Mouse (Mus musculus) forebrain, embryonic 15.5 days (tissue): ENCODE results near the gene Shisal2a. TPM values are rescaled to one million over a fixed set of nuclear protein-coding genes. Genes with fewer than 3 reads are reported as not detected.
A peak's percentile ranks its signal among the peaks of the same experiment; 100 is the strongest.

Experiments used
- ATAC-seq: fragments of 200-750 bp; cut with Nextera tagmentation; replicated peaks from 2 replicates; pipeline ENCODE4 v1.8.0; 2017; ENCODE audit warnings: mild to moderate bottlenecking, moderate TSS enrichment, moderate library complexity
- H3K27ac ChIP-seq: fragments of 300-500 bp; sonication (generic); replicated peaks from 2 replicates; pipeline ENCODE4 v1.5.1; 2015; ENCODE audit warnings: mild to moderate bottlenecking, inconsistent platforms
- H3K27me3 ChIP-seq: fragments of 300-500 bp; sonication (generic); 2 replicates; pipeline ENCODE4 v1.6.1; 2015; ENCODE audit warnings: inconsistent platforms
- H3K36me3 ChIP-seq: fragments of 300-500 bp; sonication (generic); 2 replicates; pipeline ENCODE4 v1.6.1; 2015; ENCODE audit warnings: mild to moderate bottlenecking, inconsistent platforms
- H3K4me1 ChIP-seq: fragments of 300-500 bp; sonication (generic); 2 replicates; pipeline ENCODE4 v1.6.1; 2015; ENCODE audit warnings: inconsistent platforms
- H3K4me2 ChIP-seq: fragments of 300-500 bp; sonication (generic); replicated peaks from 2 replicates; pipeline ENCODE4 v1.6.1; 2015; ENCODE audit warnings: mild to moderate bottlenecking, inconsistent platforms
- H3K4me3 ChIP-seq: fragments of 300-500 bp; sonication (generic); 2 replicates; pipeline ENCODE4 v1.5.1; 2015; ENCODE audit warnings: mild to moderate bottlenecking, inconsistent platforms
- H3K9ac ChIP-seq: fragments of 300-500 bp; sonication (generic); replicated peaks from 2 replicates; pipeline ENCODE4 v1.6.1; 2015; ENCODE audit warnings: mild to moderate bottlenecking, inconsistent platforms
- H3K9me3 ChIP-seq: fragments of 300-500 bp; sonication (generic); 2 replicates; pipeline ENCODE4 v1.6.1; 2016; ENCODE audit warnings: inconsistent platforms
- WGBS: fragments of 180-500 bp; shearing (Covaris S2); methylation state at CpG from one replicate; pipeline ENCODE4 v1.1.7; 2015; ENCODE audit warnings: mixed read lengths; 5-methylcytosine and 5-hydroxymethylcytosine counted together
- polyA plus RNA-seq: library from polyadenylated mRNA; unstranded; fragments of >200 nt; fragmentation: Nextera tagmentation; extraction: Ambion mirVana; gene quantifications from 2 replicates; pipeline ENCODE4 v1.2.1, GENCODE M21; 2015

Gene Shisal2a
- 0.79 and 1.7 TPM in 2 replicates for polyA plus RNA-seq

- Histone ChIP-seq H3K4me1 (peaks cover 11% of the 10 kb centered on the region), H3K9me3 (no peaks in the 10 kb centered on the region), H3K27me3 (peaks cover 17% of the 10 kb centered on the region; the same call in 1 of the 2 replicates), H3K36me3 (no peaks in the 10 kb centered on the region), H3K27ac (no peak within 1 kb of the TSS), H3K9ac (peak within 1 kb of the TSS; percentile 62), H3K4me3 (peak within 1 kb of the TSS; percentile 41), H3K4me2 (peak within 1 kb of the TSS; percentile 60)
- peak; percentile 42 for ATAC-seq
- WGBS, result 2% methylated on average over 55 of the region's 55 CpGs
Measured at GRCm38 (mm10) chr4:108383183-108383714, at the start of gene Shisal2a. TSS of gene Shisal2a (minus strand) at chr4:108383349.

- Histone ChIP-seq H3K9me3 (no peaks in the 10 kb centered on the region), H3K4me1 (peaks cover 14% of the 10 kb centered on the region), H3K27ac (peak overlapping the region; percentile 65; the same call in 1 of the 2 replicates), H3K4me3 (no peak overlapping the region), H3K4me2 (no peak overlapping the region), H3K36me3 (no peaks in the 10 kb centered on the region), H3K9ac (no peak overlapping the region), H3K27me3 (no peaks in the 10 kb centered on the region)
- 17% methylated on average over 2 of the region's 2 CpGs for WGBS
- no peak for ATAC-seq
Measured at GRCm38 (mm10) chr4:108431561-108431936, 48.4 kb upstream of the Shisal2a start.

DNA sequence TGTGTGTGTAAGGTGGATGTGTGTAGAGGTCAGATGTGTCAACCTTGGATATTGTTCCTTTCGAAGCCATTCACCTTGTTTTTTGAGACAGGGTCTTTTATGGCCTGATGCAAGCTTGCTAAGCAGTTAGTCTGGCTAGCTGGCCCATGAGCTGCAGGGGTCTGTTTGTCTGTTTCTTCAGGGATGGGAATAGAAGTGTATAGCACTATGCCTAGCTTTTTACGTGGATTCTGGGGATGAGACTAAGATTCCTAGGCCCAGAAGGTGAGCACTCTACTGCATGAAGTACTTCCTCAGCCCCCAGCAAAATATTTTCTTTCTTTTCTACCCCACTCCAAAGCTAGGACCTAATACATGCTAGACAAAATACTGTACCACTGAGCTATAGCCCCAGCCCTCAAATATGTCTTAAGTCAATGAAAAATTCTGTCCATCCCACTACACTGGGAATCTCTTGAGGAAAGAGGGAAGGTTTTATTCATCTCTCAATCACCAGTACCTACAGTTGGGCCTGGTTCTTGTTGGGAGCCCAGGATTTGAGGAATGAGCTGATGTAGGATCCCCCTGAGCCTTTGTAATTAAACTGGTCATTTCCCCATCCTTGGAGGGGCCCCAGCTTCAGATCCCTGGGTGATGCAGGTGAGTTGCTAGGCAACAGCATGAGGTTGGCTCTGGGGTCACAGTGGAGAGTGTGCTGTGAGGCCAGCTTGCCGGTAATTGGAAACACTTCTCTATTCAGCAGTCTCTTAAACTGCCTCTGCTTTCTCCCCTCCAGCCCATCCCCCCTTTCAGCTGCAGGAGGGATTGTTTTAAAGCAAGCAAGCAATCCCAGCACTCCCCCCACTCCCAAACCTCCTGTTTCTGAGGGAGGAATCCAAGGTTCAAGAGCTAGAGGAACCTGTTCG is 47.8 kb upstream of the Shisal2a start:
- no peak overlapping the region for H3K4me3 ChIP-seq

GRCm38 (mm10) chr4:108428341-108428721 is 45.2 kb upstream of the Shisal2a start:
- H3K27ac ChIP-seq, result no peak overlapping the region
- no peaks in the 10 kb centered on the region for H3K9me3 ChIP-seq
- 89% methylated on average over 6 of the region's 6 CpGs for WGBS
- H3K4me3 ChIP-seq, result no peak overlapping the region
- H3K4me1 ChIP-seq, result peaks cover 14% of the 10 kb centered on the region
- H3K27me3 ChIP-seq, result no peaks in the 10 kb centered on the region
- H3K9ac ChIP-seq, result no peak overlapping the region
- no peaks in the 10 kb centered on the region for H3K36me3 ChIP-seq
- no peak overlapping the region for H3K4me2 ChIP-seq
- no peak for ATAC-seq

More for the DNA sequence above, 47.8 kb upstream of the Shisal2a start:
- ATAC-seq, result peak; percentile 72
- Histone ChIP-seq H3K4me1 (peaks cover 14% of the 10 kb centered on the region), H3K27me3 (no peaks in the 10 kb centered on the region), H3K36me3 (no peaks in the 10 kb centered on the region), H3K27ac (peak overlapping the region; percentile 65), H3K9me3 (no peaks in the 10 kb centered on the region), H3K4me2 (no peak overlapping the region), H3K9ac (peak overlapping the region; percentile 15; the same call in 1 of the 2 replicates)
- WGBS, result 9% methylated on average over 4 of the region's 4 CpGs

DNA sequence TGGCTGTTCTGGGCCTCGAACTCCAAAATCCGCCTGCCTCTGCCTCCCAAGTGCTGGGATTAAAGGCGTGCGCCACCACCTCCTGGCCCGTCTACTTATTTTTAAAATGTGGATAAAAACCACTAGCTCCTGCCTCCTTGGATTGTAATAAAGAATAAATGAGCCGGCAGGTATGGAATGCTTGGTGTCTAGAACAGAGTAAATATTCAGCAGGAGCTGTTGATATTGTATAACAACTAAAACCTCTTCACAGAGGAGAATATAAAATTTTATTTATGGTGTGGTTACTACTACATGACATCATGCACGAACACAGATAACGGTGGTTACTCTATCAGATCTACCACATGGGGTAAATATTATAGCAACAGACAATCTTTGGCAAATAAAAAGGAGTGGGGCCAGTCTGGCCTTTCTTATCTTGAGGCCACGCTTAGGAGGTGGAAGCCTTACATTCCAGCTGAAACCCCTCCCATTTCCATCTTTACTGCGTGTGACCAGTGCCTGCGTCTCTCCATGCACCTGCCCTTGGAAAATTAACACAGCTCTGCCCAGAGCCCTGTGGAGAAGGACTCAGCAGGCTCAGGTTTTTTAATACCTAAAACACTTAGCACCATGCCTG is 44.7 kb upstream of the Shisal2a start:
- Histone ChIP-seq H3K9me3 (no peaks in the 10 kb centered on the region), H3K4me1 (peaks cover 14% of the 10 kb centered on the region), H3K36me3 (no peaks in the 10 kb centered on the region), H3K4me2 (no peak overlapping the region), H3K27me3 (no peaks in the 10 kb centered on the region), H3K4me3 (no peak overlapping the region), H3K27ac (no peak overlapping the region), H3K9ac (no peak overlapping the region)
- ATAC-seq, result no peak
- WGBS, result 85% methylated on average over 11 of the region's 11 CpGs

- no peak for ATAC-seq
- no peaks in the 10 kb centered on the region for H3K9me3 ChIP-seq
- no peak overlapping the region for H3K9ac ChIP-seq
- no peaks in the 10 kb centered on the region for H3K36me3 ChIP-seq
- H3K4me3 ChIP-seq, result no peak overlapping the region
- no peaks in the 10 kb centered on the region for H3K4me1 ChIP-seq
- 86% methylated on average over 2 of the region's 2 CpGs for WGBS
- no peaks in the 10 kb centered on the region for H3K27me3 ChIP-seq
- no peak overlapping the region for H3K27ac ChIP-seq
- no peak overlapping the region for H3K4me2 ChIP-seq
Measured at GRCm38 (mm10) chr4:108424587-108424986, 41.4 kb upstream of the Shisal2a start.

- Histone ChIP-seq H3K4me1 (peaks cover 16% of the 10 kb centered on the region), H3K9ac (no peak overlapping the region), H3K36me3 (no peaks in the 10 kb centered on the region), H3K27me3 (no peaks in the 10 kb centered on the region), H3K27ac (no peak overlapping the region), H3K4me2 (no peak overlapping the region), H3K4me3 (no peak overlapping the region), H3K9me3 (no peaks in the 10 kb centered on the region)
- ATAC-seq, result no peak
- WGBS, result 42% methylated on average over 8 of the region's 8 CpGs
Measured at GRCm38 (mm10) chr4:108407621-108408020, 24.5 kb upstream of the Shisal2a start.

DNA sequence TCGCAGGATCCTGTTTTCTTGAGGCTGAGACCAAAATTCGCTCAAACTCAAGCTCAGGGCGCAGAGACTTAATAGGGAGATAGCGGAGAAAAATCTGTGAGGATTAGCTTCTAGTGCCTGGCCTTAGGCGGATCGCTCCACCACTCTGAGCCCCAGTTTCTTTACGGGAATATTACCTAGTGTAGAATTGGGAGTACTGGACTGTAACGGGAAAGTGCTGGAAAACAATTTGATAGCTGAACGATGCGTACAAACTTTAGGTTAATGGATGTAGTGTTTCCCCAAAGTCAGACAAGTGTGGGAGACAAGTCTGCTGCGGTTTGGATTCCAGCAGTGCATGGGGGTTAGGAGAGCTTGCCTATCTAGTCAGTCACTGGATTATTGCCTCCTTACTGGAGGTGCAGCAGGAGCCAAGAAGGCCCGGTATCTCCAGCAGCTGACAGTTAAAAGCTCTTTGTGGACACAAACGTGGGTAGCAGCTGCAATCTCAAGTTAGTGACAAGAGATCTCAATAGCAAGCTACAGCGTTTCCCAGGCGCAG is 23.8 kb upstream of the Shisal2a start, which contains the start of gene Gpx7:
TSS of gene Gpx7 (minus strand) at position 101 of the 541 bp plus-strand sequence.
- 8% methylated on average over 15 of the region's 15 CpGs for WGBS
- H3K4me2 ChIP-seq, result peak within 1 kb of the TSS; percentile 90
- H3K27ac ChIP-seq, result peak within 1 kb of the TSS; percentile 36
- no peaks in the 10 kb centered on the region for H3K9me3 ChIP-seq
- peak within 1 kb of the TSS; percentile 52 for H3K4me3 ChIP-seq
- peak; percentile 37; the same call in 1 of the 2 replicates for ATAC-seq
- peak within 1 kb of the TSS; percentile 68 for H3K9ac ChIP-seq
- H3K36me3 ChIP-seq, result no peaks in the 10 kb centered on the region
- no peaks in the 10 kb centered on the region for H3K27me3 ChIP-seq
- peaks cover 16% of the 10 kb centered on the region for H3K4me1 ChIP-seq

DNA sequence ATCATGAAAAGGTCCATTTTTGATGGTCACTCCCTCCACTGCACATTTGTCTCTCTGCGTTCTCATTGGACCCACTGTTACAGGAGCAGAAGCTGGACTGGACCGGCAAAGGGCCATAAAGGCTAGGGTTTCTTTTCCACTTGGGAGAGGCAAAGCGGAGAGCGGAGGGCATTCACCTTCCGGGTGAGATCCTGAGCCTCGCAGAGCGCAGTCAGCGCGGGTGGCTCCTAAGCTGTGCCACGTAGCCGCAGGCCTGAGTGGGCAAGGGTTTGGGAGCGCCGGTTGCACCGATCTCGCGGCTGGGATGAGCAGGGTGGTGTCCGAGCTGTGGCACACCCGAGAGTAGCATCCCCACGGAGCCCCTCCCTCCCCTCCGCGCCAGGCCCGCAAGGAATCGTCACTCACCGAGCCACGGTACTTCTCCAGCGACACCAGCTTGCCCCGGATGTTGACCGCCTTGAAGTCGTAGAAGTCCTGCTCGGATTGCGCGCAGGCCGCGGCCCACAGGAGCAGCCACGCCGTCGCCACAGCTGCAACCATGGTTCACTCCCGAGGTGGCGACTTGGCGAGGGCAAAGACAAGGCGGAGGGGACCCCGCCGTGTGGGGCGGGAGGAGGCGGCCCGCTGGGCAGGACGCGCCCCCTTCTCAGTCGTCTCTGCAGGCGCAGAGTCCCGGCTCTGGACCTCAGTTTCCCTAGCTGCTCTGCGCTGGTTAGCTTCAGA is 23.1 kb upstream of the Shisal2a start:
- peaks cover 16% of the 10 kb centered on the region for H3K4me1 ChIP-seq
- H3K9me3 ChIP-seq, result no peaks in the 10 kb centered on the region
- peak; percentile 82 for ATAC-seq
- H3K9ac ChIP-seq, result peak overlapping the region; percentile 68
- peak overlapping the region; percentile 90 for H3K4me2 ChIP-seq
- H3K27ac ChIP-seq, result peak overlapping the region; percentile 36
- no peaks in the 10 kb centered on the region for H3K27me3 ChIP-seq
- 4% methylated on average over 51 of the region's 52 CpGs for whole genome bisulfite sequencing
- H3K4me3 ChIP-seq, result peak overlapping the region; percentile 52
- no peaks in the 10 kb centered on the region for H3K36me3 ChIP-seq

GRCm38 (mm10) chr4:108405766-108406137 is 22.6 kb upstream of the Shisal2a start:
- WGBS, result 87% methylated on average over 3 of the region's 3 CpGs
- peak overlapping the region; percentile 68 for H3K9ac ChIP-seq
- peak overlapping the region; percentile 52 for H3K4me3 ChIP-seq
- peak overlapping the region; percentile 36; the same call in 1 of the 2 replicates for H3K27ac ChIP-seq
- peak overlapping the region; percentile 90 for H3K4me2 ChIP-seq
- no peaks in the 10 kb centered on the region for H3K9me3 ChIP-seq
- H3K36me3 ChIP-seq, result no peaks in the 10 kb centered on the region
- peak; percentile 66 for ATAC-seq
- H3K4me1 ChIP-seq, result peaks cover 16% of the 10 kb centered on the region
- H3K27me3 ChIP-seq, result no peaks in the 10 kb centered on the region

DNA sequence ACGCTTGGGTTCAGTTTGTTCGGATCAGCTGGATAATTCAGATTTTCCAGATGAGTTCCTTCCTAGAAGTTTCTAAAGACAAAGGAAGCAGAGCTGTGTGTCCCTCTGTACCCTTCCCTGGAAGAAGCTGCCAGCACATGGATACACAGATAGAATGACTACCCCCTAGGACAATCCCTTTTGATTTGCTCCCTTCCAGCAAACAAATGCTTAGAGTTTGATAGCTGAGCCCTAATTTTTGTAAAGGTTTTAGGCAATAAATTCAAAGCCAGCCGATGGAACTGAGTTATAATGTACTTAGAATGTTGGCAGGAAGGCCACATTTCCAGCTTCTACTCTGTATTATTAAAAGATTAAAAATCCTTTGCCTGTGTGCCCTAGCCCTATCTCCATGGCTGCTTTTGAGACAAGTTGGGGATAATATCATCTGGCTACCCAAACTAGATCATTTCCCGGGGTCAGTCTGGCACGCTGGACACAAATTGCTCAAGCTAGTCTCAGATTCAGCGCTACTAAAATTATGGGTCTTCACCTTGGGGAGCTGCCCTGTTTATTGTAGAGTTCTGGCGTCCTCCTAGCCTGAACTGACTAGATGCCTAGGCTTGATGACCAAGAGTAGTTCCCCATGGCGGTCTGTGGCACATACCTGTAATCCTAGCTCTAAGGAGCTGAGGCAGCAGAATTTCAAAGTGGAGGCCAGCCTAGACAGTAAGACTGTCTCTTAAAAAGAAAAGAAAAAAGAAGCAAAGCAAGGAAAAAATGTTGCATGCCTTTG is 20.9 kb upstream of the Shisal2a start:
- Histone ChIP-seq H3K36me3 (no peaks in the 10 kb centered on the region), H3K9me3 (no peaks in the 10 kb centered on the region), H3K9ac (no peak overlapping the region), H3K4me3 (no peak overlapping the region), H3K4me1 (peaks cover 16% of the 10 kb centered on the region), H3K27ac (no peak overlapping the region), H3K4me2 (no peak overlapping the region), H3K27me3 (no peaks in the 10 kb centered on the region)
- 87% methylated on average over 8 of the region's 8 CpGs for WGBS
- ATAC-seq, result no peak
